Mouse (Mus musculus) MEL (cell line): ENCODE results near the gene Cyp2c23.

Experiments
- ELF1 ChIP-seq: IDR thresholded peaks from 2 replicates; pipeline ENCODE4 v1.6.1; 2014; ENCODE audit warnings: low read depth, mild to moderate bottlenecking, inconsistent platforms, low read length, improper control_type of control experiment, moderate library complexity
- POLR2A ChIP-seq, 2 experiments: IDR thresholded peaks; 2 replicates each; pipeline ENCODE4 v1.6.1; 2011 to 2012; ENCODE audit warnings: low read length in 2 of 2, mild to moderate bottlenecking in 2 of 2, control low read depth in 1 of 2, improper control_type of control experiment in 1 of 2, low read depth in 1 of 2, moderate library complexity in 1 of 2; ENCODE audit not compliant: control insufficient read depth in 1 of 2, insufficient read depth in 1 of 2, poor library complexity in 1 of 2

GRCm38 (mm10) chr19:44077024-44077423, 48.0 kb upstream of the Cyp2c23 start:
- TF ChIP-seq ELF1 (no peak), POLR2A (IDR thresholded peaks at IDR 0.05; ENCODE audit: control insufficient read depth in 1 of 2, insufficient read depth in 1 of 2, low read depth in 1 of 2, low read length in 2 of 2, poor library complexity in 1 of 2) (no peak)
